Mouse (Mus musculus) adipocyte (in vitro differentiated cells): ENCODE measurements around the gene Grip1.

Source experiments
- DNase-seq: peaks from one replicate; pipeline ENCODE4 v3.0.0-alpha.2; 2016; ENCODE audit warnings: low spot score

Gene Grip1

DNA sequence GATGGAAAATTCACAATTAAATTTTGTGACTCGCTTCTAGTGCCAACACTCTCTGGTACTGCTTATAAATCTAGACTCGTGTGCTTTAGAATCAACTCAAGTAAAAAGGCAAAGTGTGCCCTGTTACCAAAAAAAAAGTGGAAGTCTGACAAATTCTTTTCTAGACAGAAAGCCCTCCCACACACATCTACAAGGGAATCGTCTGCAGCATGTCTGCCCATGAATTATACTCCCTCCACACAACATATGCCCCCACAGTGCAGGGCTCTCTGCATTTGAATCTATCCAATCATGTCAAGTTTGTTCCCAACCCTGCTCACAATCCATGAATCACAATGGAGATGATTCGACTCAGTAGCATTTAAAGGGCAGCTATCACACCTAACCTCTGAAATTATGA is 380.5 kb downstream of the Grip1 start:
- DNase-seq: no peak

- DNase-seq: no peak
Measured at GRCm38 (mm10) chr10:119839645-119840044, 386.0 kb downstream of the Grip1 start.

DNA sequence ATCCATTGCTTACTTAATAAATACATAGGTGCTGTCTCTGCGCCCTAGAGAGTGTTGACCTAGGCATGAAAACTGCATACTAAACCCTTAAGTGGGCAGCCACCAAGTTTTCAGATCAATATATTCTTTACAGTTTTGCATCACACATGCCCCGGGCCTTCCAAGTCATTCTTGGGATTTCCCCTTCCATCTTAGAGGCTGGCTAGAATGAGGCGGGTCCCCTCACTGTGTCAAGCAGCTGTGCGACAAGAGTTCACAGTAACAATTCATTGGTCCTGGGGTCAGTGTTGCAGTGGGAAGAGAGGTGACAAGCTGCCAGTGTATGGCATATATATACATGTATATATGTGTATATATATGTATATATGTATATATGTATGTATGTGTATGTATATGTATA is 388.4 kb downstream of the Grip1 start:
- no peak for DNase-seq

DNA sequence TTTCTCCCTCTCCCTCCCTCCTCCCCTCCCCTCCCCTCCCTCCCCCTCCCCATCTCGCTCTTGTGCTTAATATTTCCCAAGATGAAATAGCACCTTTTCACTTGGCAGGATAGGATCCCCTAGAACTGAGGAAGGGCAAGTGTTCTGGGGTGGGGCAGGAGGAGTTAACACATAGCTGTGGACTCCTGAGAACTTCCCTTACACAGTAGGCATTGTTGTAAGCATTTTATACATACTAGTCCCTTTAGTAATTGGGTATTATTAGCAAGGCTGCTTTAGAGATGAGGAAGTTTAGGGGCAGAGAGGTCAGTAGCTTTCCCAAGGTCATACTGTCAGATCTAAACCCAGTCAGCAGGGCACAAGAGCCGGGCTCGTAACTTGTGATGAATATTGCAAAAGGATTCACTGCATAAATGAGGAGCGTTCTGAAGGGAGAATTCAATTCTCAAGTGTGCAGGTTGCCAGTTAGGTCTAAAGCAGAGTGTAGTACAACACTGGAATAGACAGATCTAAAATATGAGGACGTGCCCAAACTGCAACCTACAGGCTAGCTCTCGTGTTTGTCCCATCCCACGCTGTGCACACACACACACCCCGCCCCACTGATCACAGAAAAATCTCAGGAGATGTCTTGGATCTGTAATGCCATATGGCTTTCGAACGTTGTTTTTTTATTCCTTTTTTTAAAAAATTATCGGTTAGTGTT is 392.2 kb downstream of the Grip1 start:
- no peak for DNase-seq

GRCm38 (mm10) chr10:119851594-119851993 is 398.0 kb downstream of the Grip1 start:
- DNase-seq: no peak

- DNase-seq: no peak
Measured at GRCm38 (mm10) chr10:119852582-119853135, 399.0 kb downstream of the Grip1 start.

GRCm38 (mm10) chr10:119867726-119868125 is 414.1 kb downstream of the Grip1 start:
- DNase-seq: no peak

- DNase-seq: no peak
Measured at GRCm38 (mm10) chr10:119868995-119869579, 415.5 kb downstream of the Grip1 start.

DNA sequence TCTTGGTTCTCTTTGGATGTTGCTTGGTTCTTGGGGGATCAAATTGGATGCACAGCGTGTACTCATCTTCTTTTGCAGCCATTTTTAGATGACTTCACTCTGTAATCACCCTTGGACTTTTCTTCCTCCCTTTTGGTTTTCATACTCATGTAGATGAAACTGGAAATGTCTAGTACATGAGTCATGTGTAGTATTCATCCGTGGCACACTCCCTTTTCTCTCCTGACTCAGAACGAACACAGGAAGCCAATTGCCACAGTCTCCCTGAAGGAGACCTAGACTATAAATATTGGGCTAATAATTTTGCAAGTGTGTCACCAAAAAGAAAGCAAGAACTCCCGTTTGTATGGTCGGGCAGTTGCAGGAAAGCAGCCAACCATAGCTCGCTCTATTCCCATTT is 423.1 kb downstream of the Grip1 start:
- DNase-seq: no peak

DNA sequence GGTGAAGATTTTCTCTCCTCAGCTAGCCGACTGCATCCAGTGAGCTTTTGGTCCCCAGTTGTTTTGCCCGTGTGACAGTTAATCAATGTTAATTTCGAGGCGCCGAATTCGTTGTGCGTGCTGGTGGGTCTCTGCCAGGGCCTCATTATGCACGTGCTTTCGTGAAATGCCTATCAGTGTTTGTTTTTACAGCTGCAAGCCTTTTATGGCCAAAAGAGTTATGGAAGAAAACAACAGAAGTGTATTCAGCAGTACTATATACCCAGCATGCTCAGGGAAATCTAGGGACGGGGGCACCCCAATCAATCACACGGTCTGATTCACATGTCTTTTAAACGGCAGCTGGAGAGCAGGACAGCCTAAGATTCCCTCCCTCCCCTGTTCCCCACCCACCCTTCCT is 424.7 kb downstream of the Grip1 start:
- DNase-seq: no peak

DNA sequence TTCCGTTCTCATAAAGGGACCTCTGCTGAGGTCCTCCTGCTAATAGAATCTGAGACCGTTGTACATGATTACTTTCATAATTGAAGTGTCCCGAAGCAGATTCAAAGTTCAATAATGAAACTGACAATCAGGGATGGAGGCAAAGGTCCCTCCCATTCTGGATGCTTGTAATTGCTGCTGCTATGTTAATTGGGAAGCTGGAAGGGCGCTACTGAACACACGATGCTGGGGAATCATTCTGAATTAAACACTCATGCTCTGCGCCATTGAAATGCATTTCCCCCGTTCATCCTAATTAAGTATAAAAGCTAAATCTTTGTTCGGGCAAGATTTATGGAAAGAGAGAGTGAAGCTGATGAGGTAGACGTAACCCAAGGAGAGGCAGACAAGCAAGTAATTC is 431.0 kb downstream of the Grip1 start:
- DNase-seq: no peak

DNA sequence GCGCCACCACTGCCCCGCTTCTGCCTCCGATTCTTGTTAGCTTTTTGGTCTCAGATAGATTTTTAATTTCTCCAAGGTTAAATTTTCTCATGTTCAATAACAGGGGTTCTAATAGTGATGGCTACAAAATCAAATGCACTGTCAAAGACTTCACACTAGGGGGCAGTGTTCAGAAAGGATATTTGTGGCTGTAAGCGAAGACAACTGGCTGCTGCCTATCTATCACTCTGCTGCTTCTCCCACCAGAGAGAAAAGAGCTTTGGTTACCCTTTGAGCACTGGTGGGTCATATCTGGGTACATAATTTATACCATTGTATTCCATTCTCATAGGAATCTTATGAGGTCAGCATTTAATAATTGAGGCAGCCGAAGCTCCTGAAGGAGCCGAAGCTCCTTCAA is 431.9 kb downstream of the Grip1 start:
- DNase-seq: no peak

GRCm38 (mm10) chr10:119886681-119887080 is 433.1 kb downstream of the Grip1 start:
- DNase-seq: no peak

DNA sequence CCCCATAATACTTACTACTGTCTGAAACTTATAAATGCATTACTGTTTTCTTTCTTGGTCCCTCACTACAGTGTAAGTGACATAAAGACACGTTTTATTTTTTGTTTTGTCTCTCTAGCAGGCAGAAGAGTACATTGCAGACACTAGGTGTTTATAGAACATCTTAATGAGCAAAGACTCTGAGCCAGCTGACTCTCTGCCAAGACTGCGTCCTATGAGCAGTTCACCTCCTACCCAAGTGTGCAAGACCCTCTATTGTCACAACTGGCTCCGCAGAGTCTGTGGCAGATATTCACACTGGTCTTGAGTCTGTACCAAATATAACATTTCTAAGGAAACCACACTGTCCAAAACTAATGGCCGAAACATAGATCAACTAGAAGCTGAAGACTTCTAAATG is 449.1 kb downstream of the Grip1 start:
- DNase-seq: no peak

- no peak for DNase-seq
Measured at GRCm38 (mm10) chr10:119906869-119907268, 453.2 kb downstream of the Grip1 start.

DNA sequence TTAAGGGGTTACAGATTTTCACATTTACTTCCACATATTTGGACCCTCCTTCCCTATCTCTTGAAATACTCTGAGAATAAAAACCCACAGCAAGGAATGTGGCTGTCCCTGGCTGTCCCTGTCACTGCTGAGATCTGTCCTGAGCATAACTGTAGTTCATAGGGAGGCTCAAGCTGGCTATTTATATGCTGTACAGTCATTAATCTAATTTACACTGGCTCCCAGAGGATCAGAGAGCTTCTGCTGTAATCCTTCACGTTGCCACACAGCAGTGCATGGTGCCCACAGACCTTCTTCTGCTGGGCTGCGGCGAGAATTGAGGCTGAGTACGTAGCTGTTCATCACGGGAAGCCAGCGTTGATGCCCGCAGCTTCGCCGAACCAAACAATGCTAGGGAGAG is 464.4 kb downstream of the Grip1 start:
- no peak for DNase-seq

DNA sequence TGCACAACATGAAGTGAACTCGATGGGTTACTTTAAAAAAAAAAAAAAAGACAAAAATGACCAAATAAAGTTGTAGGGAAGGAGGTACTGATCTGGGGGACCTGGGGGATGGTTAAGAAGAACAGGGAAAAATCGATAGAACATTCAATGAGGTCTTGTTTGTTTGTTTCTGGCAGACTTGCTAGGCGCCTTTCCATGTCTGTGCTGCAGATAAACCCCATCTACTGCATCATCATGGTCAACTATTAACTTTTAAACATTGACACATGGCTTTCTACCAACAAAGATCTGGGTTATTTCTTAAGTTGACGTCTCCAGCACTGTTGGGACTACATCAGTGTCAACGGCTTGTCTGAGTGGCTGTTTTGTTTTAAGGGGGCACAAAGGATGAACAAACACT is 474.3 kb downstream of the Grip1 start:
- DNase-seq: no peak

GRCm38 (mm10) chr10:119928921-119929320 is 475.3 kb downstream of the Grip1 start:
- no peak for DNase-seq

- DNase-seq: no peak
Measured at GRCm38 (mm10) chr10:119932794-119933193, 479.2 kb downstream of the Grip1 start.

GRCm38 (mm10) chr10:119933362-119933761 is 479.7 kb downstream of the Grip1 start:
- DNase-seq: no peak

GRCm38 (mm10) chr10:119935231-119935630 is 481.6 kb downstream of the Grip1 start:
- DNase-seq: no peak

GRCm38 (mm10) chr10:119937481-119937880 is 483.9 kb downstream of the Grip1 start:
- no peak for DNase-seq

GRCm38 (mm10) chr10:119943906-119944305 is 490.3 kb downstream of the Grip1 start:
- DNase-seq: no peak

DNA sequence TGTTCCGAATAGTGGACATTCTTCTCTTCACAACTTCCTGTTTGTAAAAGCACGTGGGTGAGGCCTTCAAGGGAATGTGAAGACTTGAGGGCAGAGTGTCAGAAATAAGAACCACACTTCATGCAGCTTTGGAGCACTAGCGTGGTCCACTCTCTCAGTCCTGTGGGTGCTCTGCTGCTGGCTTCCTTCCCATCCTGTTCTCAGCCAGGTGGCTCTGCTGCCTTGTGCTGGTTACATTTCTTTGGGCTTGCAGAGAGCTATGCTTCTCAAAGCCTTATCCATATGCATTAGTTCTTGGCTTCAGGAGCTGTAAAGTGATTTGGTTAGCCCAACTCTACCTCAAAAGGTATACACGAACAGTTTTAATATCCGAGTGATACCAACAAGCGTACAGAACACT is 497.8 kb downstream of the Grip1 start:
- DNase-seq: no peak
